ENCODE assay signal across 9 mouse cellular contexts in genomic region chr4:43114946-43115345, GRCm38 (mm10). TPM values are rescaled to one million over a fixed set of nuclear protein-coding genes. Genes with fewer than 3 reads are reported as not detected.
DNase-seq lines count a peak whose midpoint lies in the region; ATAC-seq and TF ChIP-seq lines count a peak whose summit lies in the region.
"Had no signal": no experiment of that assay in that cellular context is flagged by ENCODE, and none has a peak within 500 bp of the region (broad histone marks: within the 10 kb centered on the region; RNA-seq: fewer than 3 reads in every experiment).

No protein-coding gene starts in this region.

- CTCF ChIA-PET in Patski (lab: Charles Lee): interaction anchor here (0.5 to 2.6 kb wide), 6 partner anchors 10 to 395 kb away, joined by 3 to 5 read pairs (median 3); no protein-coding TSS in a partner anchor

- no peak overlapping the region for H3K4me2 ChIP-seq in kidney, embryonic 14.5 days (replicated peaks; ENCODE audit: low read depth, low read length)
- H3K4me2 ChIP-seq: midbrain, embryonic 12.5 days had no signal

- POLR2A ChIA-PET in Patski (lab: Charles Lee): no interaction called here

- DNase-seq in kidney, adult 18-20 months: peak; percentile 54
- DNase-seq in Patski (ENCODE audit: low read depth, low spot score): no peak
- DNase-seq in cerebellum, postnatal 14 days: peak; percentile 69 to 72
- peak; percentile 57 to 67 for DNase-seq in heart, postnatal 14 days
- DNase-seq in left cerebral cortex, adult 8-10 months (ENCODE audit: low spot score in 2 of 2): peak; percentile 14 to 29
- peak; percentile 9 for DNase-seq in ovary, postnatal 10 days (ENCODE audit: low spot score)

- intact Hi-C loops in heart, postnatal 14 days (cut with DNase I): loop anchor here (1.0 kb wide), 1 partner anchor 68 kb away; no protein-coding TSS in a partner anchor

- no peaks in the 10 kb centered on the region for H3K36me3 ChIP-seq in kidney, embryonic 14.5 days (ENCODE audit: control insufficient read depth, insufficient read depth, low read length)

- no peaks in the 10 kb centered on the region for H3K4me1 ChIP-seq in kidney, embryonic 14.5 days (ENCODE audit: control insufficient read depth, insufficient read depth, low read length)
- H3K4me1 ChIP-seq: midbrain, embryonic 12.5 days had no signal

- no peaks in the 10 kb centered on the region for H3K27me3 ChIP-seq in kidney, embryonic 14.5 days (ENCODE audit: control insufficient read depth, insufficient read depth, low read length)
- H3K27me3 ChIP-seq in Patski: no peaks in the 10 kb centered on the region
- H3K27me3 ChIP-seq: midbrain, embryonic 12.5 days had no signal

- no peak overlapping the region for H3K4me3 ChIP-seq in kidney, embryonic 14.5 days (ENCODE audit: low read length)
- H3K4me3 ChIP-seq: midbrain, embryonic 12.5 days had no signal

- H3K9me3 ChIP-seq in kidney, embryonic 14.5 days (ENCODE audit: control insufficient read depth, low read length): no peaks in the 10 kb centered on the region
- H3K9me3 ChIP-seq: midbrain, embryonic 12.5 days had no signal

- ATAC-seq in kidney, embryonic 14.5 days (ENCODE audit: low FRiP score, low TSS enrichment): no peak
- no peak for ATAC-seq in Patski
- ATAC-seq in activated CD4-positive, CD25-positive, alpha-beta regulatory T cell, adult 4 months: no peak

- no peak overlapping the region for H3K27ac ChIP-seq in kidney, embryonic 14.5 days (ENCODE audit: low read depth, low read length)
- H3K27ac ChIP-seq: midbrain, embryonic 12.5 days had no signal

- in situ Hi-C loops in Patski (cut with MboI; ENCODE audit: low pct_unique_long_range_greater_than_20kb): no loop called here

- peak; percentile 63 for TF ChIP-seq CTCF in Patski (IDR thresholded peaks at IDR 0.05)

- H3K9ac ChIP-seq in kidney, embryonic 14.5 days (ENCODE audit: low read depth, low read length): no peak overlapping the region
- H3K9ac ChIP-seq: midbrain, embryonic 12.5 days had no signal

- WGBS in kidney, embryonic 14.5 days: 20% methylated on average over 2 of the region's 2 CpGs

RNA-seq across cellular contexts. Expression of gene Unc13b, which starts 56.2 kb away (rescaled TPM):
- 5.6 and 9.0 TPM in 2 replicates for polyA plus RNA-seq in kidney, embryonic 14.5 days (2014; fragmentation: Nextera tagmentation; extraction: Ambion mirVana)
- polyA plus RNA-seq in Patski (2021): 8.2 TPM
- 10 to 100 TPM; 20.3 to 25.2 TPM for total RNA-seq in heart, postnatal 14 days (2021)
- 10 to 100 TPM; 43.9 to 50.8 (median 48.2) TPM for total RNA-seq in left cerebral cortex, adult 8-10 months (2022)
- under 1 TPM in 1 of 2 experiments, not detected in 1; 0.08 TPM for polyA plus RNA-seq in activated CD4-positive, CD25-positive, alpha-beta regulatory T cell, adult 4 months (2017; shearing (Covaris generic))
